Mouse (Mus musculus) heart, embryonic 12.5 days (tissue): Measurements from ENCODE around the gene Copz1. TPM values are rescaled to one million over a fixed set of nuclear protein-coding genes. Genes with fewer than 3 reads are reported as not detected.

ENCODE experiments used
- ATAC-seq: fragments of 200-750 bp; cut with Nextera tagmentation; 2 replicates; pipeline ENCODE4 v1.8.0; 2017; ENCODE audit warnings: moderate TSS enrichment, moderate library complexity; ENCODE audit not compliant: insufficient number of reproducible peaks, low FRiP score
- H3K27ac ChIP-seq: fragments of 300-500 bp; sonication (generic); 2 replicates; pipeline ENCODE4 v1.5.1; 2016; ENCODE audit warnings: mild to moderate bottlenecking, moderate library complexity; ENCODE audit not compliant: poor library complexity, severe bottlenecking
- H3K27me3 ChIP-seq: fragments of 300-500 bp; sonication (generic); replicated peaks from 2 replicates; pipeline ENCODE4 v1.6.1; 2016; ENCODE audit warnings: mild to moderate bottlenecking, moderate library complexity
- H3K36me3 ChIP-seq: fragments of 300-500 bp; sonication (generic); 2 replicates; pipeline ENCODE4 v1.6.1; 2016; ENCODE audit warnings: mild to moderate bottlenecking, moderate library complexity
- H3K4me1 ChIP-seq: fragments of 300-500 bp; sonication (generic); replicated peaks from 2 replicates; pipeline ENCODE4 v1.6.1; 2016; ENCODE audit warnings: mild to moderate bottlenecking
- H3K4me2 ChIP-seq: fragments of 300-500 bp; sonication (generic); 2 replicates; pipeline ENCODE4 v1.6.1; 2016; ENCODE audit warnings: mild to moderate bottlenecking, moderate library complexity
- H3K4me3 ChIP-seq: fragments of 300-500 bp; sonication (generic); 2 replicates; pipeline ENCODE4 v1.5.1; 2016; ENCODE audit warnings: mild to moderate bottlenecking
- H3K9ac ChIP-seq: fragments of 300-500 bp; sonication (generic); 2 replicates; pipeline ENCODE4 v1.6.1; 2016; ENCODE audit warnings: mild to moderate bottlenecking, moderate library complexity
- H3K9me3 ChIP-seq: fragments of 300-500 bp; sonication (generic); replicated peaks from 2 replicates; pipeline ENCODE4 v1.6.1; 2016; ENCODE audit warnings: mild to moderate bottlenecking, moderate library complexity
- WGBS: fragments of 180-500 bp; shearing (Covaris S2); methylation state at CpG from one replicate; pipeline ENCODE4 v1.1.7; 2016; 5-methylcytosine and 5-hydroxymethylcytosine counted together
- polyA plus RNA-seq: library from polyadenylated mRNA; unstranded; fragments of >200 nt; fragmentation: Nextera tagmentation; extraction: Ambion mirVana; gene quantifications from 2 replicates; pipeline ENCODE4 v1.2.1, GENCODE M21; 2016

Copz1 gene
- polyA plus RNA-seq, 1 experiment from 2014 or later = 166 TPM

- peaks cover 3% of the 10 kb centered on the region; the same call in 1 of the 2 replicates for H3K36me3 ChIP-seq
- peak overlapping the region; percentile 87 for H3K4me2 ChIP-seq
- H3K4me1 ChIP-seq = peaks cover 34% of the 10 kb centered on the region
- no peaks in the 10 kb centered on the region for H3K9me3 ChIP-seq
- peak overlapping the region; percentile 73 for H3K4me3 ChIP-seq
- peak; percentile 96 for ATAC-seq
- H3K27ac ChIP-seq = peak overlapping the region; percentile 79
- WGBS = 2% methylated on average over 38 of the region's 40 CpGs
- H3K9ac ChIP-seq = peak overlapping the region; percentile 81
- no peaks in the 10 kb centered on the region for H3K27me3 ChIP-seq
Observed at GRCm38 (mm10) chr15:103323455-103324247, 51.1 kb downstream of the Copz1 start.

- WGBS = 59% methylated on average over 5 of the region's 5 CpGs
- Histone ChIP-seq H3K4me1 (peaks cover 29% of the 10 kb centered on the region), H3K4me2 (no peak overlapping the region), H3K27me3 (peaks cover 32% of the 10 kb centered on the region), H3K9me3 (no peaks in the 10 kb centered on the region), H3K27ac (no peak overlapping the region), H3K9ac (no peak overlapping the region), H3K4me3 (no peak overlapping the region), H3K36me3 (no peaks in the 10 kb centered on the region)
- no peak; the same call in 1 of the 2 replicates for ATAC-seq
Observed at GRCm38 (mm10) chr15:103333081-103333615, 60.6 kb downstream of the Copz1 start.

GRCm38 (mm10) chr15:103333738-103334137 is 61.2 kb downstream of the Copz1 start:
- ATAC-seq = no peak
- H3K4me2 ChIP-seq = no peak overlapping the region
- H3K36me3 ChIP-seq = no peaks in the 10 kb centered on the region
- H3K9ac ChIP-seq = no peak overlapping the region
- H3K4me3 ChIP-seq = no peak overlapping the region
- no peaks in the 10 kb centered on the region for H3K9me3 ChIP-seq
- H3K27me3 ChIP-seq = peaks cover 38% of the 10 kb centered on the region
- H3K27ac ChIP-seq = no peak overlapping the region
- 70% methylated on average over 5 of the region's 5 CpGs for WGBS
- peaks cover 29% of the 10 kb centered on the region for H3K4me1 ChIP-seq

GRCm38 (mm10) chr15:103334194-103334593 is 61.7 kb downstream of the Copz1 start:
- Histone ChIP-seq H3K36me3 (no peaks in the 10 kb centered on the region), H3K4me2 (no peak overlapping the region), H3K4me3 (no peak overlapping the region), H3K4me1 (peaks cover 30% of the 10 kb centered on the region), H3K27me3 (peaks cover 42% of the 10 kb centered on the region), H3K9me3 (no peaks in the 10 kb centered on the region), H3K9ac (no peak overlapping the region), H3K27ac (no peak overlapping the region)
- WGBS = 5% methylated on average over 2 of the region's 2 CpGs
- ATAC-seq = no peak

- no peak overlapping the region for H3K27ac ChIP-seq
- no peak overlapping the region for H3K4me2 ChIP-seq
- peaks cover 38% of the 10 kb centered on the region for H3K4me1 ChIP-seq
- peaks cover 51% of the 10 kb centered on the region for H3K27me3 ChIP-seq
- no peak overlapping the region for H3K4me3 ChIP-seq
- H3K9ac ChIP-seq = no peak overlapping the region
- WGBS = 51% methylated on average over 3 of the region's 3 CpGs
- ATAC-seq = no peak
- no peaks in the 10 kb centered on the region for H3K9me3 ChIP-seq
- no peaks in the 10 kb centered on the region for H3K36me3 ChIP-seq
Observed at GRCm38 (mm10) chr15:103335040-103335439, 62.5 kb downstream of the Copz1 start.

GRCm38 (mm10) chr15:103335488-103336235 is 63.1 kb downstream of the Copz1 start:
- peaks cover 45% of the 10 kb centered on the region for H3K4me1 ChIP-seq
- no peaks in the 10 kb centered on the region for H3K36me3 ChIP-seq
- no peak for ATAC-seq
- no peaks in the 10 kb centered on the region for H3K9me3 ChIP-seq
- peaks cover 57% of the 10 kb centered on the region for H3K27me3 ChIP-seq
- no peak overlapping the region for H3K27ac ChIP-seq
- H3K9ac ChIP-seq = no peak overlapping the region
- H3K4me2 ChIP-seq = no peak overlapping the region
- 29% methylated on average over 7 of the region's 7 CpGs for WGBS
- no peak overlapping the region for H3K4me3 ChIP-seq

GRCm38 (mm10) chr15:103336996-103337667 is 64.6 kb downstream of the Copz1 start:
- no peak overlapping the region for H3K9ac ChIP-seq
- WGBS = 27% methylated on average over 11 of the region's 11 CpGs
- peaks cover 71% of the 10 kb centered on the region for H3K27me3 ChIP-seq
- no peak overlapping the region for H3K4me2 ChIP-seq
- H3K27ac ChIP-seq = no peak overlapping the region
- H3K4me3 ChIP-seq = no peak overlapping the region
- ATAC-seq = no peak
- H3K9me3 ChIP-seq = no peaks in the 10 kb centered on the region
- peaks cover 55% of the 10 kb centered on the region for H3K4me1 ChIP-seq
- H3K36me3 ChIP-seq = no peaks in the 10 kb centered on the region

- no peak for ATAC-seq
- Histone ChIP-seq H3K36me3 (peaks cover 5% of the 10 kb centered on the region), H3K4me3 (peak overlapping the region; percentile 69), H3K27me3 (peaks cover 67% of the 10 kb centered on the region), H3K4me2 (peak overlapping the region; percentile 96), H3K27ac (no peak overlapping the region), H3K9me3 (no peaks in the 10 kb centered on the region), H3K9ac (0 out of 2 replicates have a peak overlapping the region, but pooled peaks have one; percentile 77), H3K4me1 (peaks cover 42% of the 10 kb centered on the region)
- WGBS = 46% methylated on average over 4 of the region's 4 CpGs
Observed at GRCm38 (mm10) chr15:103338829-103339165, 66.3 kb downstream of the Copz1 start.

GRCm38 (mm10) chr15:103339166-103339960 is 66.8 kb downstream of the Copz1 start:
- Histone ChIP-seq H3K9me3 (no peaks in the 10 kb centered on the region), H3K36me3 (peaks cover 11% of the 10 kb centered on the region), H3K27me3 (peaks cover 67% of the 10 kb centered on the region), H3K4me1 (peaks cover 37% of the 10 kb centered on the region), H3K4me3 (peak overlapping the region; percentile 69), H3K4me2 (peak overlapping the region; percentile 96), H3K9ac (peak overlapping the region; percentile 77), H3K27ac (no peak overlapping the region)
- 0 out of 2 replicates have a peak, but pooled peaks have one; percentile 6 for ATAC-seq
- WGBS = 5% methylated on average over 30 of the region's 31 CpGs

GRCm38 (mm10) chr15:103339961-103340337 is 67.4 kb downstream of the Copz1 start, which contains the start of gene Zfp385a:
TSS of gene Zfp385a (minus strand) at chr15:103340093.
- Histone ChIP-seq H3K36me3 (peaks cover 17% of the 10 kb centered on the region), H3K4me1 (peaks cover 36% of the 10 kb centered on the region), H3K4me2 (peak within 1 kb of the TSS; percentile 96), H3K9ac (peak within 1 kb of the TSS; percentile 77), H3K9me3 (no peaks in the 10 kb centered on the region), H3K4me3 (peak within 1 kb of the TSS; percentile 69), H3K27me3 (peaks cover 64% of the 10 kb centered on the region), H3K27ac (no peak within 1 kb of the TSS)
- 1% methylated on average over 25 of the region's 26 CpGs for WGBS
- peak; percentile 66; the same call in 1 of the 2 replicates for ATAC-seq
